Comparison of ENCODE assay signal across 12 mouse cellular contexts in genomic region chr19:22676206-22676605, GRCm38 (mm10).
"Had no signal": no experiment of that assay in that cellular context is flagged by ENCODE, and none has a peak within 500 bp of the region (broad histone marks: within the 10 kb centered on the region; RNA-seq: fewer than 3 reads in every experiment).

No protein-coding gene starts in this region.

- H3K27me3 ChIP-seq: liver, embryonic 13.5 days; midbrain, embryonic 13.5 days; neural tube, embryonic 15.5 days had no signal

- H3K4me1 ChIP-seq: liver, embryonic 13.5 days; midbrain, embryonic 13.5 days; neural tube, embryonic 15.5 days had no signal

- DNase-seq: kidney, adult 11 months; kidney, adult 9 months; liver; liver, embryonic 13.5 days; lung, adult 18-20 months; right cerebral cortex, postnatal 14 days; thymus, postnatal 36 days had no signal

- H3K4me3 ChIP-seq: left cerebral cortex, adult 2 months; liver, embryonic 13.5 days; midbrain, embryonic 13.5 days; myocyte; neural tube, embryonic 15.5 days had no signal

- ATAC-seq: midbrain, embryonic 13.5 days had no signal

- H3K27ac ChIP-seq: kidney, postnatal 0 days; left cerebral cortex, adult 2 months; liver, embryonic 13.5 days; midbrain, embryonic 13.5 days; neural tube, embryonic 15.5 days had no signal

- H3K9me3 ChIP-seq: liver, embryonic 13.5 days; midbrain, embryonic 13.5 days; neural tube, embryonic 15.5 days had no signal

- H3K4me2 ChIP-seq: liver, embryonic 13.5 days; midbrain, embryonic 13.5 days; neural tube, embryonic 15.5 days had no signal

- H3K9ac ChIP-seq: liver, embryonic 13.5 days; midbrain, embryonic 13.5 days; neural tube, embryonic 15.5 days had no signal

- H3K36me3 ChIP-seq: liver, embryonic 13.5 days; midbrain, embryonic 13.5 days; neural tube, embryonic 15.5 days had no signal
